15 mouse cellular contexts compared by ENCODE assay signal in the genomic region with DNA sequence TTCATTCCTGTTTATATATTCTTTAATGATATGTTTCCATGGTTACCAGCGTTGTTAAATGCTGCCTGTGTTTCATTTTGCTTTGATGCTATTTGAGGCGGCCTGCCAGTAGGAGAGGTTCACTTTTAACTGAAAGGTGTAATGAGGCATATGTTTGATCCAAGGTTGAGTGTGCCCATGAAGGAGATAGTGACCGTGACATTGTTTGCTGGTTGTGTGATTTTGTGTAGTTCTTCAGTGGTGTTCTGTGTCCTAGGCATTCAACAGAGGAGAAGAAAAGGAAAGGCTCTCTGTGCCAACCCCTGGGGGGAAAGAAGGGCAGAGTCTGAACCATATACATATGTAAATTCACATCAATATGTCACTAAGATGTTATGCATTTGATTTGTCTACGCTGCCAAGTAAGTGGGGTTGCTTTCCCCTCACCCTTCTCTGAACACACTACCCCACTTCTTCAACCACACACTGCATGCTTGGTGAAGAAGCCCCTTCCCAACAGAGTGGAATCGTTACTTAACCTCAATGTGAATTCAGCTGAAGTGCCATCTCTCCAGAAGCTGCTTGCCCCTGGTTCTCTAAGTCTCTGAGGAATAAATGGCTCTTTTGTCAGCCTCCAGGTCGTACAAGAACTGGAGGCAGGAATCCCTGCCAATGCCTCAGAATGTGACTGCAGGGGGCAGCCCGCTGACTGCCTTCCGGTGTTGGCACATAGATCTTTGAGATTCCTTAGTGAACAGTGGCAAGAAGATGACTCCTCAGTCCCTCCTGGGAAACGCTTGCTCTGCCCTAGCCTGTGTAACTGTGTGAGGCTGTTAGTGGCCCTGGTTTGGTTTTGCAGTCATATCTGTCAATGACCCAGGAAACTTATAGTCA.
DNase-seq lines count a peak whose midpoint lies in the region; ATAC-seq and TF ChIP-seq lines count a peak whose summit lies in the region.
"Had no signal": no experiment of that assay in that cellular context is flagged by ENCODE, and none has a peak within 500 bp of the region (broad histone marks: within the 10 kb centered on the region; RNA-seq: fewer than 3 reads in every experiment).

No protein-coding gene starts in this region.

- H3K36me3 ChIP-seq in hindbrain, embryonic 12.5 days: no peaks in the 10 kb centered on the region
- no peaks in the 10 kb centered on the region for H3K36me3 ChIP-seq in midbrain, embryonic 16.5 days (ENCODE audit: control insufficient read depth, insufficient read depth, low read length)
- no peaks in the 10 kb centered on the region for H3K36me3 ChIP-seq in kidney, embryonic 15.5 days
- H3K36me3 ChIP-seq: limb, embryonic 15.5 days had no signal

- DNase-seq in frontal cortex, postnatal 10 days (ENCODE audit: low spot score in 2 of 2): no peak
- DNase-seq in cerebellum, postnatal 10 days: peak; percentile 48 to 68
- no peak for DNase-seq in layer of hippocampus, adult 11-12 months (ENCODE audit: low spot score)
- DNase-seq in lung, adult 2 months: no peak
- DNase-seq: adrenal gland, adult 8-10 months; B cell, adult 2 months; heart, adult 2 months; spleen, adult 18-20 months had no signal

- no peak for TF ChIP-seq POLR2A in lung, adult 2 months (IDR thresholded peaks at IDR 0.05; ENCODE audit: borderline replicate concordance, extremely low read depth, low read depth, low read length)

- H3K4me2 ChIP-seq in hindbrain, embryonic 12.5 days (replicated peaks): no peak overlapping the region
- 0 out of 2 replicates have a peak overlapping the region, but pooled peaks have one; percentile 1 for H3K4me2 ChIP-seq in midbrain, embryonic 16.5 days (ENCODE audit: low read length)
- no peak overlapping the region for H3K4me2 ChIP-seq in kidney, embryonic 15.5 days
- H3K4me2 ChIP-seq: limb, embryonic 15.5 days had no signal

- WGBS in hindbrain, embryonic 12.5 days: 37% methylated on average over 9 of the region's 9 CpGs
- 26% methylated on average over 9 of the region's 9 CpGs for WGBS in midbrain, embryonic 16.5 days
- 58% methylated on average over 9 of the region's 9 CpGs for WGBS in lung, adult 2 months
- WGBS in kidney, embryonic 15.5 days: 75% methylated on average over 9 of the region's 9 CpGs

- H3K4me3 ChIP-seq in hindbrain, embryonic 12.5 days: no peak overlapping the region
- H3K4me3 ChIP-seq in midbrain, embryonic 16.5 days (ENCODE audit: low read depth, low read length): no peak overlapping the region
- no peak overlapping the region for H3K4me3 ChIP-seq in lung, adult 2 months (replicated peaks; ENCODE audit: extremely low read depth, low read depth, low read length)
- no peak overlapping the region for H3K4me3 ChIP-seq in kidney, embryonic 15.5 days (replicated peaks)
- H3K4me3 ChIP-seq: heart, adult 2 months; limb, embryonic 15.5 days had no signal

- no peaks in the 10 kb centered on the region for H3K27me3 ChIP-seq in hindbrain, embryonic 12.5 days
- H3K27me3 ChIP-seq in midbrain, embryonic 16.5 days (ENCODE audit: control insufficient read depth, insufficient read depth, low read depth, low read length): no peaks in the 10 kb centered on the region
- no peaks in the 10 kb centered on the region for H3K27me3 ChIP-seq in kidney, embryonic 15.5 days
- H3K27me3 ChIP-seq: limb, embryonic 15.5 days had no signal

- 0 out of 2 replicates have a peak, but pooled peaks have one; percentile 28 for ATAC-seq in frontal cortex, adult (ENCODE audit: low TSS enrichment)
- peak; percentile 75 for ATAC-seq in hindbrain, embryonic 12.5 days (ENCODE audit: low FRiP score)
- peak; percentile 81 for ATAC-seq in midbrain, embryonic 16.5 days
- no peak for ATAC-seq in kidney, embryonic 15.5 days (replicated peaks; ENCODE audit: low FRiP score)
- ATAC-seq: intestine, postnatal 0 days had no signal

- no peaks in the 10 kb centered on the region for H3K9me3 ChIP-seq in hindbrain, embryonic 12.5 days (replicated peaks)
- no peaks in the 10 kb centered on the region for H3K9me3 ChIP-seq in midbrain, embryonic 16.5 days (replicated peaks; ENCODE audit: control insufficient read depth, low read length, poor library complexity, severe bottlenecking)
- H3K9me3 ChIP-seq in kidney, embryonic 15.5 days (replicated peaks): no peaks in the 10 kb centered on the region
- H3K9me3 ChIP-seq: limb, embryonic 15.5 days had no signal

- peak overlapping the region; percentile 24; the same call in 1 of the 2 replicates for H3K27ac ChIP-seq in hindbrain, embryonic 12.5 days
- peak overlapping the region; percentile 54 for H3K27ac ChIP-seq in midbrain, embryonic 16.5 days (ENCODE audit: low read length)
- no peak overlapping the region for H3K27ac ChIP-seq in kidney, embryonic 15.5 days
- H3K27ac ChIP-seq: heart, adult 2 months; limb, embryonic 15.5 days; stomach, postnatal 0 days had no signal

- peaks cover 8% of the 10 kb centered on the region for H3K4me1 ChIP-seq in hindbrain, embryonic 12.5 days
- H3K4me1 ChIP-seq in midbrain, embryonic 16.5 days (ENCODE audit: control insufficient read depth, insufficient read depth, low read length): peaks cover 10% of the 10 kb centered on the region
- no peaks in the 10 kb centered on the region for H3K4me1 ChIP-seq in lung, adult 2 months (ENCODE audit: control insufficient read depth, insufficient read depth, low read length)
- no peaks in the 10 kb centered on the region for H3K4me1 ChIP-seq in kidney, embryonic 15.5 days
- H3K4me1 ChIP-seq: limb, embryonic 15.5 days had no signal

- no peak for TF ChIP-seq CTCF in lung, adult 2 months (IDR thresholded peaks at IDR 0.05; ENCODE audit: insufficient read depth, low read length)

- no peak overlapping the region for H3K9ac ChIP-seq in hindbrain, embryonic 12.5 days
- H3K9ac ChIP-seq in midbrain, embryonic 16.5 days (ENCODE audit: low read depth, low read length): no peak overlapping the region
- no peak overlapping the region for H3K9ac ChIP-seq in kidney, embryonic 15.5 days
- H3K9ac ChIP-seq: limb, embryonic 15.5 days had no signal

Comparison
In these comparisons a context has a peak if more than half of its experiments do, and no peak if none do; other contexts are left out.
1. DNase-seq: peak in cerebellum, postnatal 10 days (2 of 2); none in frontal cortex, postnatal 10 days (0 of 2), layer of hippocampus, adult 11-12 months (single experiment) and lung, adult 2 months (single experiment).